Mouse (Mus musculus) neutrophil, adult 5-6 weeks (primary cell): Measurements from ENCODE around the gene Hadh. TPM values are rescaled to one million over a fixed set of nuclear protein-coding genes. Genes with fewer than 3 reads are reported as not detected.

Source experiments
- ATAC-seq: fragments of 151-379, 151-347 bp; 2 replicates; pipeline ENCODE4 v1.8.0; 2017; ENCODE audit warnings: mild to moderate bottlenecking, moderate TSS enrichment; ENCODE audit not compliant: insufficient number of reproducible peaks, poor library complexity, low FRiP score, severe bottlenecking; ENCODE audit errors: extremely low read depth
- total RNA-seq: library from RNA; stranded (forward); fragments of 200-1000 nt; gene quantifications from 2 replicates; pipeline ENCODE4 v1.2.3, GENCODE M21; 2017

The Hadh gene
- total RNA-seq, 1 experiment from 2014 or later: 22.2 TPM

GRCm38 (mm10) chr3:131190239-131190638, 81.7 kb downstream of the Hadh start:
- ATAC-seq: no peak

GRCm38 (mm10) chr3:131186193-131186592, 85.7 kb downstream of the Hadh start:
- ATAC-seq: no peak

Other genes with a start within 250 kb of the Hadh start
- 39.2 and 42.7 TPM in 2 replicates for gene Lef1, start 161.6 kb downstream of the Hadh start, total RNA-seq
- not detected in 2 replicates for gene Cyp2u1, start 31.1 kb upstream of the Hadh start, total RNA-seq
- gene Sgms2, start 219.3 kb upstream of the Hadh start, total RNA-seq: 50.2 and 60.1 TPM in 2 replicates